Mouse (Mus musculus): ENCODE results near the gene Cacna1h.

DNA sequence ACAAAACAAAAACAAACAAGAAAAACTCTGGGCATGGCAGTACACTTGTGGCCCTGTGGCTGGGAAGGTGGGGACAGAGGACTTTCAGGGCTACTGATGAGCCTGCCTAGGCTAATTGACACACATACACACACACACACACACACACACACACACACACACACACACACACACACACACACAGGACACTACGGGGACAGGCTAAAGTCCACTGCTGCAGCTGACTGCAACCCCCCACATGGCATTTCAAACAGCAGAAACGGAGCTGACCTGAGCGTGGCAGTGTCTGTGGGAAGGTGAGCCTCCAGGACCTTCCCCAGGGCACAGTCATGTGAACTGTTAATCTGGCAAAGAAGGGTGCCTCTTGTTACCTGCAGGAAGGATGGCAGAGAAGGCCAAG, 92.1 kb downstream of the Cacna1h start:
- TF ChIP-seq CTCF (IDR thresholded peaks at IDR 0.05; ENCODE audit: control insufficient read depth, insufficient read depth, low read length) (no peak), POLR2A (IDR thresholded peaks at IDR 0.05; ENCODE audit: borderline replicate concordance, control insufficient read depth, low read depth, low read length) (no peak)

Data from bone marrow, adult 2 months (tissue).